Mouse (Mus musculus) kidney, adult 2 months (tissue): ENCODE measurements at regions not wholly inside any gene's neighbourhood (a gene's known extent, or its start where the extent isn't known, plus 50 kb on each side); places are given as distances from the start of the nearest gene placed in this dataset.
A peak's percentile ranks its signal among the peaks of the same experiment; 100 is the strongest.

ENCODE experiments used
- DNase-seq: peaks from one replicate; pipeline ENCODE4 v3.0.0; 2021
- H3K27ac ChIP-seq: fragments of 200-500 bp; 2 replicates; pipeline ENCODE4 v1.5.1; 2012; ENCODE audit warnings: low read depth, low read length, control low read depth, inconsistent platforms; ENCODE audit not compliant: insufficient read depth
- H3K27me3 ChIP-seq: fragments of 200-500 bp; replicated peaks from 2 replicates; pipeline ENCODE4 v1.6.1; 2012; ENCODE audit warnings: mild to moderate bottlenecking, moderate library complexity, low read length, inconsistent platforms; ENCODE audit not compliant: control insufficient read depth, insufficient read depth
- H3K36me3 ChIP-seq: fragments of 200-500 bp; 2 replicates; pipeline ENCODE4 v1.6.1; 2012; ENCODE audit warnings: mild to moderate bottlenecking, moderate library complexity, low read length, inconsistent platforms; ENCODE audit not compliant: control insufficient read depth, insufficient read depth
- H3K4me1 ChIP-seq: fragments of 200-500 bp; 2 replicates; pipeline ENCODE4 v1.6.1; 2011; ENCODE audit warnings: low read length; ENCODE audit not compliant: control insufficient read depth, insufficient read depth
- H3K4me3 ChIP-seq: fragments of 200-500 bp; 2 replicates; pipeline ENCODE4 v1.5.1; 2011; ENCODE audit warnings: mild to moderate bottlenecking, low read depth, low read length, control low read depth; ENCODE audit not compliant: insufficient read depth
- CTCF ChIP-seq: fragments of 200-500 bp; conservative IDR thresholded peaks from 2 replicates; pipeline ENCODE4 v1.5.1; 2011; ENCODE audit warnings: low read depth, mild to moderate bottlenecking, control low read depth, low read length, moderate library complexity, mixed read lengths; ENCODE audit not compliant: insufficient read depth, insufficient read length
- POLR2A ChIP-seq: fragments of 200-500 bp; IDR thresholded peaks from one replicate; pipeline ENCODE4 v1.6.1; 2011; ENCODE audit warnings: low read depth, low read length, control low read depth
- WGBS: fragments of 180-500 bp; shearing (Covaris S2); methylation state at CpG from one replicate; pipeline ENCODE4 v1.1.7; 2018; 5-methylcytosine and 5-hydroxymethylcytosine counted together

DNA sequence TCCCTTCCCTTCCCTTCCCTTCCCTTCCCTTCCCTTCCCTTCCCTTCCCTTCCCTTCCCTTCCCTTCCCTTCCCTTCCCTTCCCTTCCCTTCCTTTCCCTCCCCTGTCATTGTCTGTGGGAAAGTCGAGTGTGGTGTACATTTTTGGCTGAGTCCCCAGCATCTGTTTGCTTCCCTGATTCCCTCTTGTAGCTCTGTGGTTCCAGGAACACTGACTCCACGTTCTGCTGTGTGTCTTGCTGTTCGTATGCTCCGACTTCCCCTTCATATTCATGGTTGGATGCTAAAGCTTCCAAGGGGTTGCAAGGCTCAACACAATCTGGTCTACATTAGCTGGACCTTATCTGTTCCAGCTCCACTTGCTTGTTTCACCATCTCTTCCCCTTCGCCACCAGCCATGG, 150.2 kb upstream of the Lrig1 start:
- DNase-seq = no peak
- H3K36me3 ChIP-seq = no peaks in the 10 kb centered on the region
- 84% methylated on average over 5 of the region's 5 CpGs for whole genome bisulfite sequencing
- no peaks in the 10 kb centered on the region for H3K27me3 ChIP-seq
- H3K4me1 ChIP-seq = no peaks in the 10 kb centered on the region
- H3K4me3 ChIP-seq = no peak overlapping the region
- TF ChIP-seq CTCF = no peak
- no peak for TF ChIP-seq POLR2A
- no peak overlapping the region for H3K27ac ChIP-seq

DNA sequence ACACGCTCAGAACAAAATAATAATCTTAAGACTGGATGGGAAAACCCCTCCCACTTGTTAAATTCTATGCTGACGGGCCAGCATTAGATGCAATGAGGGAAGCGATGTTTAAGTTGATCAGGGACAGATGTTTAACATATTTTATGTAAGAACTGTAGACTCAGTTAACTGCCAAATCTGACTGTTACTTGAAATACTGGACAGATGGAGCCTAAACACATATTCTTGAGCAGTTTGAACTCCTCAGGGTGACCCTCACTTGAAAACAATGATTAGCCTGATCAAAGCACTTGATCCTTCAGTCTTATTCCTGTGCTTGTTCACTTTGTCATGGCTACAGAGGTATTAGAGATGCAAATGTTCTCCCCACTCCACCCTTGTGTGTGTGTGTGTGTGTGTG, 149.6 kb upstream of the Lrig1 start:
- WGBS = 81% methylated on average over 3 of the region's 3 CpGs
- no peak overlapping the region for H3K27ac ChIP-seq
- no peaks in the 10 kb centered on the region for H3K27me3 ChIP-seq
- no peak for TF ChIP-seq POLR2A
- no peak for TF ChIP-seq CTCF
- H3K4me3 ChIP-seq = no peak overlapping the region
- H3K36me3 ChIP-seq = no peaks in the 10 kb centered on the region
- no peaks in the 10 kb centered on the region for H3K4me1 ChIP-seq
- no peak for DNase-seq

DNA sequence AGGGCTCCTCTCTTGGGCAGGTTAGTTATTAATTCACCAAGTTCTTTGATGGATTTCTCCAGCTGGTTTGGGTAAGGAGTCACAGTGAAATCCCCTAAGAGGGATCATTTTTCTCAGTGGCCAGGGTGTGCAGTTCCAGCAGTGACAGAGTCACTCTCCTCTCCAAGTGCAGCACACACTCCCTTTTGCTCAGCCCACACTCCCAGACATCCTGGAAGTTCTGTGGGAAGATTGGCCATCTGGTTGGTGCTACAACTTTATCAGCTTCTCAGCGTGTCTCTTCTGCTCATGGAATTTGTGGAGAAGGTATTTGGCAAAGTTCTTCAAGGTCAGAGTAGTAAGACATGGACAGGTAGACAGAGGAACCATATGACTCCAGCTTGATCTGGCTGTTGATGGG, 148.5 kb upstream of the Lrig1 start:
- 86% methylated on average over 1 of the region's 1 CpGs for whole genome bisulfite sequencing
- Histone ChIP-seq H3K36me3 (no peaks in the 10 kb centered on the region), H3K4me1 (no peaks in the 10 kb centered on the region), H3K27me3 (no peaks in the 10 kb centered on the region), H3K4me3 (no peak overlapping the region), H3K27ac (no peak overlapping the region)
- no peak for TF ChIP-seq POLR2A
- no peak for TF ChIP-seq CTCF
- no peak for DNase-seq

DNA sequence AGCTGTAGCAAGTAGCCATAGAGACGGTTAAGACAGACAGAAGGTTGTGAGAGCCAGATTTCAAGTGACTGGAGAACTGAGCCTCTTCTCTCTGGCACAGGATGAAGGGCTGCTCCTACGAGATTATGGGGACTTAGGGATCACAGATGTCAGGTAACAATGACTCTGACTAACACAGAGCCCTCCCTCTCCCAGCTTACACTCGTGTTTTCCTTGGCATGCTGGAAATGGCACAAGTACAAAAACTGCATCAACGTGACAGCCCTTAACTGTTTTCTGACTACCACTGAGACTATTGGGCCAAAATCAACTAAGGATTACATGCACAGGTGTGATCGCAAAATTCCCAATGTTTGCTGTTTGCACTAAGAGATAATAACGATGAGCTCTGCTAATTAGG, 145.9 kb upstream of the Lrig1 start:
- DNase-seq = no peak
- no peak for TF ChIP-seq CTCF
- no peak for TF ChIP-seq POLR2A
- Histone ChIP-seq H3K4me1 (peaks cover 5% of the 10 kb centered on the region; the same call in 1 of the 2 replicates), H3K27me3 (no peaks in the 10 kb centered on the region; the same call in 1 of the 2 replicates), H3K27ac (no peak overlapping the region), H3K36me3 (no peaks in the 10 kb centered on the region), H3K4me3 (no peak overlapping the region)
- WGBS = 72% methylated on average over 6 of the region's 6 CpGs

DNA sequence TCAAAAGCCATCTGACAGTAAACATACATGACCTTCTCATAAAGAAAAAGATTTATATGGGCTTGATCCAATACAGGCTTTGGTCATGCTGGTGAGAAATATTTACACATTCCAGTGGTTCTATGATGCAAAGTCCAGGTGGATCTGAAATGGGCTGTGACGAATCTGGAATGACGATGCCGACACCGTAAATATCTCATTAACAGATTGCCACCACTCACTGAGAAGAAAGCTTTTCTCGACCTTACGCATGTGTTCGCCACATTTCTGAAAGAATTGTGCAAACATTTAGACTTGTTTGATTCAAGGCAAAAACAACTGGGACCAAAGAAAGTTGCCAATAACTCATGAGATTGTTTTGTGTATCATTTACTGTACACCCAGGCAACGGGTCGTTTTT, 142.9 kb upstream of the Lrig1 start:
- no peaks in the 10 kb centered on the region; the same call in 1 of the 2 replicates for H3K27me3 ChIP-seq
- no peak overlapping the region for H3K27ac ChIP-seq
- TF ChIP-seq POLR2A = no peak
- no peak for TF ChIP-seq CTCF
- WGBS = 38% methylated on average over 9 of the region's 9 CpGs
- no peaks in the 10 kb centered on the region for H3K36me3 ChIP-seq
- peaks cover 5% of the 10 kb centered on the region; the same call in 1 of the 2 replicates for H3K4me1 ChIP-seq
- H3K4me3 ChIP-seq = no peak overlapping the region
- no peak for DNase-seq

DNA sequence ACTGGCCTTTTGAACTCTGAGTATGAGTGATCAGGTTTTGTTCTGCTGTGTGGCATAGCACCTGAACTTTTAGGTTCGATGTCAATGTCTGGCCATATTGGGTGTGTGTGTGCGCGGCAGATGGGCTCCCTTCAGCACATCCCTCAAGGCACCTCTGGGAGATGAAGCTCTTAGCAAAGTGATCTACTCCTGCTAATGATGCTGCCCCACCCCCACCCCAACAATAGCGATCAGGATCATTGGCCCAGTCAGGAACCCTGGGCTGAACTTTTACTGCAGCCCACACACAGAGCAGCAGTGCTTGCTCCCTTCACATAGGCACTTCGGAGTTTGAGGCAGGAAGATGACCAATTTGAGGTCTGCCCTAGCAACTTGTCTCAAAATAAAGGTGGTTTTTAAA, 141.9 kb upstream of the Lrig1 start:
- Histone ChIP-seq H3K27ac (no peak overlapping the region), H3K4me3 (no peak overlapping the region), H3K36me3 (no peaks in the 10 kb centered on the region), H3K4me1 (peaks cover 5% of the 10 kb centered on the region; the same call in 1 of the 2 replicates), H3K27me3 (no peaks in the 10 kb centered on the region; the same call in 1 of the 2 replicates)
- TF ChIP-seq POLR2A = no peak
- no peak for TF ChIP-seq CTCF
- no peak for DNase-seq
- WGBS = 61% methylated on average over 5 of the region's 5 CpGs

DNA sequence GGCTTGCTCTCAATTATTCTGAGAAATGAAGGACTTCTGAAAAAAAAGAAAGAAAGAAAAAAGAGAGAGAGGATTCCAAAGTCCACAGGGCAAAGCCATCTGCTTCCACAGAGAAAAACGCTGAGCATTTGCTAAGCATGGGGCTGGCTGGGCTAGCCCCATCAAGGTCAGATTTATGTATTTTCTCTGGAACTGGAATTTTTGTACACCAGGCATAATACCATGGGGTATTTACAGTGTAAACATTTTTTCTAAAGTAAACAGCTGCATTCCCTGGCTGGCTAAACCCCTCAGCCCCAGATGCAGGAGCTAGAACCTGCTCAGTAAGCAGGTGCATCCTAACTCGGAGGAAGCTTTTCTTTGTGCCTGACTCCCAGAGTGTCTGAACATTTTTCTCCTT, 135.8 kb upstream of the Lrig1 start:
- 32% methylated on average over 2 of the region's 2 CpGs for WGBS
- no peak overlapping the region for H3K4me3 ChIP-seq

DNA sequence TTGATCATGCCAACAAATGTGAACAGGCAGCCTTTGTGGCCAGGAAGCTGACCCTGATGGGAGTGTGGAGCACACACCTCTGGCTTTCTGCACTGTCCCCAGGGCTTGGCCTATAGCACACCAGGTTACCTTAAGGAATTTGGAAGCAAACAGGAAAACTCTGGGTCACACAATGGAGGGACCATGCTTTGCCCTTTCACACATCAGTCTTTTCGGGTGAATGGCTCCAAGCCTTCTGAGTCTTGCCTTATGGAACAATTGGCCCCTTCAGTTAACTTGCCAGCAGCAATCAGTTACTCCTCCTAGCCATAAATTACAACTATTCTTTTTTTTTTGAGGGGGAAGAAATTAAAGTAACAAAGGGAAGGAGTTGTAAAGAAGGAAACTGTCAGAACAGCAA, 134.6 kb upstream of the Lrig1 start:
- H3K27ac ChIP-seq = no peak overlapping the region
- no peaks in the 10 kb centered on the region for H3K4me1 ChIP-seq
- WGBS = 64% methylated on average over 1 of the region's 1 CpGs
- no peak overlapping the region for H3K4me3 ChIP-seq
- H3K27me3 ChIP-seq = no peaks in the 10 kb centered on the region
- no peak for TF ChIP-seq CTCF
- no peak for TF ChIP-seq POLR2A
- H3K36me3 ChIP-seq = no peaks in the 10 kb centered on the region
- no peak for DNase-seq

More for the DNA sequence above, 135.8 kb upstream of the Lrig1 start:
- TF ChIP-seq POLR2A (no peak), CTCF (no peak)
- no peaks in the 10 kb centered on the region for H3K4me1 ChIP-seq
- H3K27ac ChIP-seq = no peak overlapping the region
- no peaks in the 10 kb centered on the region for H3K27me3 ChIP-seq
- peak; percentile 58 for DNase-seq
- H3K36me3 ChIP-seq = no peaks in the 10 kb centered on the region
